Mouse (Mus musculus) midbrain, embryonic 10.5 days (tissue): ENCODE data around the gene Gli3. TPM values are rescaled to one million over a fixed set of nuclear protein-coding genes. Genes with fewer than 3 reads are reported as not detected.

Source experiments
- DNase-seq: peaks from one replicate; pipeline ENCODE4 v3.0.0-alpha.2; 2017; ENCODE audit warnings: low spot score
- H3K27ac ChIP-seq: fragments of 300-500 bp; sonication (generic); replicated peaks from 2 replicates; pipeline ENCODE4 v1.5.1; 2016; ENCODE audit warnings: mild to moderate bottlenecking
- H3K27me3 ChIP-seq: fragments of 300-500 bp; sonication (generic); 2 replicates; pipeline ENCODE4 v1.6.1; 2016; ENCODE audit warnings: low read depth, mild to moderate bottlenecking; ENCODE audit not compliant: poor library complexity, severe bottlenecking
- H3K36me3 ChIP-seq: fragments of 300-500 bp; sonication (generic); 2 replicates; pipeline ENCODE4 v1.6.1; 2016; ENCODE audit warnings: mild to moderate bottlenecking, moderate library complexity
- H3K4me1 ChIP-seq: fragments of 300-500 bp; sonication (generic); 2 replicates; pipeline ENCODE4 v1.6.1; 2016
- H3K4me3 ChIP-seq: fragments of 300-500 bp; sonication (generic); 2 replicates; pipeline ENCODE4 v1.5.1; 2016; ENCODE audit warnings: mild to moderate bottlenecking, moderate library complexity
- H3K9me3 ChIP-seq: fragments of 300-500 bp; sonication (generic); replicated peaks from 2 replicates; pipeline ENCODE4 v1.6.1; 2016; ENCODE audit warnings: mild to moderate bottlenecking
- WGBS: fragments of 180-500 bp; shearing (Covaris S2); methylation state at CpG from one replicate; pipeline ENCODE4 v1.1.7; 2016; 5-methylcytosine and 5-hydroxymethylcytosine counted together
- polyA plus RNA-seq: library from polyadenylated mRNA; unstranded; fragments of >200 nt; fragmentation: Nextera tagmentation; extraction: Ambion mirVana; gene quantifications from 2 replicates; pipeline ENCODE4 v1.2.1, GENCODE M21; 2016

The Gli3 gene
- polyA plus RNA-seq = 33.5 and 34.5 TPM in 2 replicates

- Histone ChIP-seq H3K27me3 (peaks cover 53% of the 10 kb centered on the region), H3K27ac (peak within 1 kb of the TSS; percentile 96), H3K36me3 (no peaks in the 10 kb centered on the region), H3K4me1 (peaks cover 53% of the 10 kb centered on the region), H3K9me3 (no peaks in the 10 kb centered on the region), H3K4me3 (peak within 1 kb of the TSS; percentile 74)
- under 1% methylated on average over 63 of the region's 76 CpGs for WGBS
- peak; percentile 93 for DNase-seq
Measured at GRCm38 (mm10) chr13:15462830-15463491, at the start of gene Gli3. TSS of gene Gli3 (plus strand) at chr13:15463235.

- Histone ChIP-seq H3K27me3 (no peaks in the 10 kb centered on the region), H3K9me3 (no peaks in the 10 kb centered on the region), H3K4me1 (no peaks in the 10 kb centered on the region), H3K27ac (no peak overlapping the region), H3K4me3 (no peak overlapping the region), H3K36me3 (no peaks in the 10 kb centered on the region)
- 64% methylated on average over 10 of the region's 10 CpGs for WGBS
- DNase-seq = no peak
Measured at GRCm38 (mm10) chr13:15421182-15421750, 41.8 kb upstream of the Gli3 start.

GRCm38 (mm10) chr13:15442002-15442401 lies 21.0 kb upstream of the Gli3 start:
- no peaks in the 10 kb centered on the region; the same call in 1 of the 2 replicates for H3K9me3 ChIP-seq
- H3K4me1 ChIP-seq = no peaks in the 10 kb centered on the region
- no peaks in the 10 kb centered on the region for H3K36me3 ChIP-seq
- no peak overlapping the region for H3K4me3 ChIP-seq
- 91% methylated on average over 4 of the region's 4 CpGs for WGBS
- no peaks in the 10 kb centered on the region for H3K27me3 ChIP-seq
- no peak for DNase-seq
- no peak overlapping the region for H3K27ac ChIP-seq

GRCm38 (mm10) chr13:15444312-15444711 lies 18.7 kb upstream of the Gli3 start:
- H3K27me3 ChIP-seq = no peaks in the 10 kb centered on the region
- WGBS = 77% methylated on average over 4 of the region's 4 CpGs

GRCm38 (mm10) chr13:15445591-15445990 lies 17.4 kb upstream of the Gli3 start:
- WGBS = 74% methylated on average over 2 of the region's 2 CpGs
- no peaks in the 10 kb centered on the region for H3K4me1 ChIP-seq
- H3K27ac ChIP-seq = no peak overlapping the region
- no peak overlapping the region for H3K4me3 ChIP-seq
- no peak for DNase-seq
- H3K9me3 ChIP-seq = no peaks in the 10 kb centered on the region
- no peaks in the 10 kb centered on the region for H3K27me3 ChIP-seq
- H3K36me3 ChIP-seq = no peaks in the 10 kb centered on the region

More at GRCm38 (mm10) chr13:15444312-15444711, 18.7 kb upstream of the Gli3 start:
- no peaks in the 10 kb centered on the region for H3K9me3 ChIP-seq
- no peaks in the 10 kb centered on the region for H3K4me1 ChIP-seq
- no peaks in the 10 kb centered on the region for H3K36me3 ChIP-seq
- no peak overlapping the region for H3K27ac ChIP-seq
- DNase-seq = no peak
- no peak overlapping the region for H3K4me3 ChIP-seq

- Histone ChIP-seq H3K4me3 (no peak overlapping the region), H3K27me3 (no peaks in the 10 kb centered on the region), H3K4me1 (no peaks in the 10 kb centered on the region), H3K36me3 (no peaks in the 10 kb centered on the region), H3K27ac (no peak overlapping the region), H3K9me3 (no peaks in the 10 kb centered on the region)
- DNase-seq = no peak
- 88% methylated on average over 8 of the region's 8 CpGs for WGBS
Measured at GRCm38 (mm10) chr13:15446004-15446403, 17.0 kb upstream of the Gli3 start.

- Histone ChIP-seq H3K4me3 (no peak overlapping the region), H3K27me3 (no peaks in the 10 kb centered on the region), H3K9me3 (no peaks in the 10 kb centered on the region), H3K36me3 (no peaks in the 10 kb centered on the region), H3K27ac (no peak overlapping the region), H3K4me1 (no peaks in the 10 kb centered on the region)
- WGBS = 88% methylated on average over 7 of the region's 7 CpGs
- DNase-seq = no peak
Measured at GRCm38 (mm10) chr13:15446782-15447564, 16.1 kb upstream of the Gli3 start.

- no peak for DNase-seq
- H3K36me3 ChIP-seq = no peaks in the 10 kb centered on the region
- no peak overlapping the region for H3K27ac ChIP-seq
- H3K9me3 ChIP-seq = no peaks in the 10 kb centered on the region
- H3K27me3 ChIP-seq = no peaks in the 10 kb centered on the region
- 69% methylated on average over 2 of the region's 2 CpGs for WGBS
- no peak overlapping the region for H3K4me3 ChIP-seq
- no peaks in the 10 kb centered on the region for H3K4me1 ChIP-seq
Measured at GRCm38 (mm10) chr13:15450941-15451340, 12.1 kb upstream of the Gli3 start.

GRCm38 (mm10) chr13:15457841-15458240 lies 5.2 kb upstream of the Gli3 start:
- WGBS = 85% methylated on average over 5 of the region's 5 CpGs
- Histone ChIP-seq H3K27me3 (peaks cover 35% of the 10 kb centered on the region), H3K9me3 (no peaks in the 10 kb centered on the region), H3K36me3 (no peaks in the 10 kb centered on the region), H3K27ac (no peak overlapping the region), H3K4me1 (peaks cover 19% of the 10 kb centered on the region), H3K4me3 (no peak overlapping the region)
- no peak for DNase-seq

- no peaks in the 10 kb centered on the region for H3K9me3 ChIP-seq
- H3K4me1 ChIP-seq = peaks cover 42% of the 10 kb centered on the region
- H3K36me3 ChIP-seq = no peaks in the 10 kb centered on the region
- H3K27ac ChIP-seq = peak overlapping the region; percentile 96
- DNase-seq = peak; percentile 26
- 15% methylated on average over 7 of the region's 7 CpGs for WGBS
- peak overlapping the region; percentile 74 for H3K4me3 ChIP-seq
- H3K27me3 ChIP-seq = peaks cover 48% of the 10 kb centered on the region
Measured at GRCm38 (mm10) chr13:15461926-15462325, 1.1 kb upstream of the Gli3 start.

- DNase-seq = peak; percentile 84
- Histone ChIP-seq H3K27ac (peak overlapping the region; percentile 96), H3K9me3 (no peaks in the 10 kb centered on the region), H3K36me3 (no peaks in the 10 kb centered on the region), H3K4me3 (peak overlapping the region; percentile 74), H3K4me1 (peaks cover 59% of the 10 kb centered on the region), H3K27me3 (peaks cover 59% of the 10 kb centered on the region)
- WGBS = under 1% methylated on average over 60 of the region's 70 CpGs
Measured at GRCm38 (mm10) chr13:15463492-15464080, 551 bp downstream of the Gli3 start.

- H3K4me3 ChIP-seq = peak overlapping the region; percentile 74
- DNase-seq = peak; percentile 75
- H3K4me1 ChIP-seq = peaks cover 64% of the 10 kb centered on the region
- under 1% methylated on average over 51 of the region's 51 CpGs for WGBS
- H3K36me3 ChIP-seq = no peaks in the 10 kb centered on the region
- no peaks in the 10 kb centered on the region for H3K9me3 ChIP-seq
- H3K27me3 ChIP-seq = peaks cover 61% of the 10 kb centered on the region
- peak overlapping the region; percentile 96 for H3K27ac ChIP-seq
Measured at GRCm38 (mm10) chr13:15464081-15464526, 1.1 kb downstream of the Gli3 start.
